In genomic region chr1:36145050-36145449, GRCm38 (mm10) we compare ENCODE assay signal across 9 mouse cellular contexts.
A peak's percentile ranks its signal among the peaks of the same experiment; 100 is the strongest.
DNase-seq lines count a peak whose midpoint lies in the region; ATAC-seq and TF ChIP-seq lines count a peak whose summit lies in the region.
"Had no signal": no experiment of that assay in that cellular context is flagged by ENCODE, and none has a peak within 500 bp of the region (broad histone marks: within the 10 kb centered on the region; RNA-seq: fewer than 3 reads in every experiment).

No protein-coding gene starts in this region.

- intact Hi-C loops in heart, postnatal 14 days (cut with DNase I): loop anchor here (5.0 kb wide), 1 partner anchor 107 kb away; no protein-coding TSS in a partner anchor

- peak; percentile 35 to 55 for DNase-seq in heart, postnatal 14 days
- DNase-seq in heart, adult 11 months: no peak
- peak in 1 of 2 experiments; percentile 42 for DNase-seq in spleen, adult 2 months (ENCODE audit: low read depth in 1 of 2, low spot score in 2 of 2)
- no peak for DNase-seq in spleen, postnatal 4 days (ENCODE audit: low spot score in 2 of 2)
- DNase-seq in lung, postnatal 10 days: peak; percentile 66
- peak; percentile 80 for DNase-seq in thymus, postnatal 25 days

- ATAC-seq in frontal cortex, adult (ENCODE audit: low TSS enrichment): peak; percentile 59
- ATAC-seq in megakaryocyte, adult 5-6 weeks (ENCODE audit: poor library complexity, severe bottlenecking): no peak

- no peak overlapping the region for H3K27ac ChIP-seq in spleen, adult 2 months (ENCODE audit: insufficient read depth, low read length)
- H3K27ac ChIP-seq: heart, embryonic 13.5 days had no signal

- no peak overlapping the region for H3K4me3 ChIP-seq in spleen, adult 2 months (ENCODE audit: extremely low read depth, insufficient read depth, insufficient read length)
- H3K4me3 ChIP-seq: heart, embryonic 13.5 days had no signal

- TF ChIP-seq CTCF in spleen, adult 2 months (IDR thresholded peaks at IDR 0.05; ENCODE audit: extremely low read depth, insufficient read depth, insufficient read length, insufficient replicate concordance): peak; percentile 5; the same call in 1 of the 2 replicates

- peaks cover 32% of the 10 kb centered on the region for H3K36me3 ChIP-seq in spleen, adult 2 months (ENCODE audit: control insufficient read depth, insufficient read depth, low read length)

- H3K27me3 ChIP-seq in spleen, adult 2 months (ENCODE audit: control insufficient read depth, insufficient read depth, low read length): no peaks in the 10 kb centered on the region
- H3K27me3 ChIP-seq: heart, embryonic 13.5 days had no signal

- no peaks in the 10 kb centered on the region for H3K4me1 ChIP-seq in spleen, adult 2 months (ENCODE audit: control insufficient read depth, insufficient read depth, insufficient read length)

- 18% methylated on average over 1 of the region's 1 CpGs for WGBS in spleen, adult 2 months

- TF ChIP-seq POLR2A in spleen, adult 2 months (IDR thresholded peaks at IDR 0.05; ENCODE audit: low read depth, low read length): no peak

Comparison
In these comparisons a context has a peak if more than half of its experiments do, and no peak if none do; other contexts are left out.
1. DNase-seq: peak in heart, postnatal 14 days (2 of 2), lung, postnatal 10 days (single experiment) and thymus, postnatal 25 days (single experiment); none in heart, adult 11 months (single experiment) and spleen, postnatal 4 days (0 of 2).